Mouse (Mus musculus): ENCODE measurements at regions not wholly inside any gene's neighbourhood (a gene's known extent, or its start where the extent isn't known, plus 50 kb on each side); places are given as distances from the start of the nearest gene placed in this dataset.
"Not testable (repeated sequence)": the region's sequence is repeated elsewhere in the genome, so short reads cannot be mapped to it uniquely, and the experiment has no call there.

- no peak overlapping the region for H3K4me3 ChIP-seq
- 86% methylated on average over 8 of the region's 8 CpGs for WGBS
- no peak overlapping the region for H3K4me2 ChIP-seq (replicated peaks)
- H3K4me1 ChIP-seq: peaks cover 2% of the 10 kb centered on the region; the same call in 1 of the 2 replicates
- no peak overlapping the region for H3K27ac ChIP-seq (replicated peaks)
- H3K9ac ChIP-seq (replicated peaks): no peak overlapping the region
- peaks cover 8% of the 10 kb centered on the region; the same call in 1 of the 2 replicates for H3K36me3 ChIP-seq
- no peak for ATAC-seq (ENCODE audit: low FRiP score, low read depth)
- no peaks in the 10 kb centered on the region for H3K9me3 ChIP-seq
- no peaks in the 10 kb centered on the region for H3K27me3 ChIP-seq
Measured at GRCm38 (mm10) chr17:47246605-47247004, 122.1 kb upstream of the Mrps10 start.

- Histone ChIP-seq H3K4me2 (replicated peaks) (no peak overlapping the region), H3K27ac (replicated peaks) (no peak overlapping the region), H3K36me3 (peaks cover 9% of the 10 kb centered on the region; the same call in 1 of the 2 replicates), H3K9ac (replicated peaks) (no peak overlapping the region), H3K9me3 (no peaks in the 10 kb centered on the region), H3K4me1 (peaks cover 2% of the 10 kb centered on the region; the same call in 1 of the 2 replicates), H3K27me3 (no peaks in the 10 kb centered on the region), H3K4me3 (no peak overlapping the region)
- WGBS: 81% methylated on average over 9 of the region's 9 CpGs
- ATAC-seq (ENCODE audit: low FRiP score, low read depth): no peak
Measured at GRCm38 (mm10) chr17:47245635-47246034, 123.1 kb upstream of the Mrps10 start.

GRCm38 (mm10) chr17:47239086-47239485, 129.6 kb upstream of the Mrps10 start:
- 94% methylated on average over 4 of the region's 4 CpGs for WGBS
- Histone ChIP-seq H3K4me1 (0 out of 2 replicates have a peak, but pooled peaks cover 2% of the 10 kb centered on the region), H3K9ac (replicated peaks) (no peak overlapping the region), H3K4me2 (replicated peaks) (no peak overlapping the region), H3K27me3 (no peaks in the 10 kb centered on the region), H3K9me3 (no peaks in the 10 kb centered on the region), H3K4me3 (no peak overlapping the region), H3K36me3 (peaks cover 36% of the 10 kb centered on the region), H3K27ac (replicated peaks) (no peak overlapping the region)
- no peak for ATAC-seq (ENCODE audit: low FRiP score, low read depth)

GRCm38 (mm10) chr17:47237881-47238280, 130.8 kb upstream of the Mrps10 start:
- not testable (repeated sequence) for H3K9ac ChIP-seq (replicated peaks); H3K4me2 ChIP-seq (replicated peaks); H3K4me3 ChIP-seq; H3K27ac ChIP-seq (replicated peaks); H3K4me1 ChIP-seq; H3K27me3 ChIP-seq; H3K9me3 ChIP-seq; ATAC-seq (ENCODE audit: low FRiP score, low read depth)
- WGBS: 92% methylated on average over 3 of the region's 3 CpGs
- peaks cover 31% of the 10 kb centered on the region for H3K36me3 ChIP-seq

- Histone ChIP-seq H3K4me1 (no peaks in the 10 kb centered on the region), H3K27ac (replicated peaks) (no peak overlapping the region), H3K4me2 (replicated peaks) (no peak overlapping the region), H3K4me3 (no peak overlapping the region), H3K36me3 (peaks cover 49% of the 10 kb centered on the region), H3K27me3 (no peaks in the 10 kb centered on the region), H3K9ac (replicated peaks) (no peak overlapping the region), H3K9me3 (no peaks in the 10 kb centered on the region)
- 94% methylated on average over 11 of the region's 11 CpGs for WGBS
- ATAC-seq (ENCODE audit: low FRiP score, low read depth): no peak
Measured at GRCm38 (mm10) chr17:47234343-47234742, 134.3 kb upstream of the Mrps10 start.

- Histone ChIP-seq H3K4me3 (no peak overlapping the region), H3K9me3 (no peaks in the 10 kb centered on the region), H3K27ac (replicated peaks) (no peak overlapping the region), H3K9ac (replicated peaks) (no peak overlapping the region), H3K4me2 (replicated peaks) (no peak overlapping the region), H3K27me3 (no peaks in the 10 kb centered on the region), H3K4me1 (no peaks in the 10 kb centered on the region), H3K36me3 (peaks cover 55% of the 10 kb centered on the region)
- 84% methylated on average over 8 of the region's 8 CpGs for WGBS
- ATAC-seq (ENCODE audit: low FRiP score, low read depth): no peak
Measured at GRCm38 (mm10) chr17:47233003-47233678, 135.5 kb upstream of the Mrps10 start.

GRCm38 (mm10) chr17:47230715-47231114, 138.0 kb upstream of the Mrps10 start:
- 98% methylated on average over 10 of the region's 10 CpGs for WGBS
- Histone ChIP-seq H3K4me2 (replicated peaks) (no peak overlapping the region), H3K4me3 (no peak overlapping the region), H3K9me3 (no peaks in the 10 kb centered on the region), H3K27ac (replicated peaks) (no peak overlapping the region), H3K9ac (replicated peaks) (no peak overlapping the region), H3K4me1 (no peaks in the 10 kb centered on the region), H3K36me3 (peaks cover 44% of the 10 kb centered on the region), H3K27me3 (no peaks in the 10 kb centered on the region)
- no peak for ATAC-seq (ENCODE audit: low FRiP score, low read depth)

GRCm38 (mm10) chr17:47226391-47226790, 142.3 kb upstream of the Mrps10 start:
- no peaks in the 10 kb centered on the region for H3K9me3 ChIP-seq
- no peak overlapping the region for H3K4me2 ChIP-seq (replicated peaks)
- ATAC-seq (ENCODE audit: low FRiP score, low read depth): no peak
- H3K4me3 ChIP-seq: no peak overlapping the region
- no peak overlapping the region for H3K9ac ChIP-seq (replicated peaks)
- H3K36me3 ChIP-seq: peaks cover 22% of the 10 kb centered on the region
- 77% methylated on average over 11 of the region's 11 CpGs for WGBS
- peaks cover 3% of the 10 kb centered on the region; the same call in 1 of the 2 replicates for H3K4me1 ChIP-seq
- H3K27ac ChIP-seq (replicated peaks): no peak overlapping the region
- H3K27me3 ChIP-seq: no peaks in the 10 kb centered on the region

GRCm38 (mm10) chr17:47225306-47226269, 143.1 kb upstream of the Mrps10 start:
- no peak overlapping the region for H3K4me2 ChIP-seq (replicated peaks)

GRCm38 (mm10) chr17:47221068-47221796, 147.5 kb upstream of the Mrps10 start:
- Histone ChIP-seq H3K36me3 (0 out of 2 replicates have a peak, but pooled peaks cover 6% of the 10 kb centered on the region), H3K4me3 (no peak overlapping the region), H3K27me3 (no peaks in the 10 kb centered on the region), H3K9me3 (no peaks in the 10 kb centered on the region), H3K9ac (replicated peaks) (no peak overlapping the region), H3K4me1 (peaks cover 3% of the 10 kb centered on the region; the same call in 1 of the 2 replicates), H3K4me2 (replicated peaks) (no peak overlapping the region), H3K27ac (replicated peaks) (no peak overlapping the region)
- no peak for ATAC-seq (ENCODE audit: low FRiP score, low read depth)
- 94% methylated on average over 14 of the region's 14 CpGs for WGBS

More at GRCm38 (mm10) chr17:47225306-47226269, 143.1 kb upstream of the Mrps10 start:
- Histone ChIP-seq H3K4me3 (no peak overlapping the region), H3K27me3 (no peaks in the 10 kb centered on the region), H3K9me3 (no peaks in the 10 kb centered on the region), H3K27ac (replicated peaks) (no peak overlapping the region), H3K9ac (replicated peaks) (no peak overlapping the region), H3K36me3 (peaks cover 20% of the 10 kb centered on the region), H3K4me1 (peaks cover 3% of the 10 kb centered on the region; the same call in 1 of the 2 replicates)
- 62% methylated on average over 18 of the region's 18 CpGs for WGBS
- no peak for ATAC-seq (ENCODE audit: low FRiP score, low read depth)

GRCm38 (mm10) chr17:47219846-47220245, 148.8 kb upstream of the Mrps10 start:
- Histone ChIP-seq H3K27ac (replicated peaks) (no peak overlapping the region), H3K4me2 (replicated peaks) (no peak overlapping the region), H3K4me3 (no peak overlapping the region), H3K27me3 (no peaks in the 10 kb centered on the region), H3K4me1 (no peaks in the 10 kb centered on the region), H3K36me3 (0 out of 2 replicates have a peak, but pooled peaks cover 6% of the 10 kb centered on the region), H3K9ac (replicated peaks) (no peak overlapping the region), H3K9me3 (no peaks in the 10 kb centered on the region)
- ATAC-seq (ENCODE audit: low FRiP score, low read depth): no peak
- 95% methylated on average over 2 of the region's 2 CpGs for WGBS

Data from midbrain, embryonic 12.5 days (tissue).